In genomic region chr1:137927953-137928352, GRCm38 (mm10) we compare ENCODE assay signal across 7 mouse cellular contexts.
DNase-seq lines count a peak whose midpoint lies in the region; ATAC-seq and TF ChIP-seq lines count a peak whose summit lies in the region.

No protein-coding gene starts in this region.

- no peaks in the 10 kb centered on the region for H3K9me3 ChIP-seq in intestine, embryonic 16.5 days (ENCODE audit: control insufficient read depth, low read length)
- H3K9me3 ChIP-seq in limb, embryonic 13.5 days, result no peaks in the 10 kb centered on the region

- no peak overlapping the region for H3K27ac ChIP-seq in intestine, embryonic 16.5 days (ENCODE audit: low read length)
- H3K27ac ChIP-seq in limb, embryonic 13.5 days, result peak overlapping the region; percentile 58; the same call in 1 of the 2 replicates

- peaks cover 12% of the 10 kb centered on the region for H3K4me1 ChIP-seq in intestine, embryonic 16.5 days (ENCODE audit: control insufficient read depth, insufficient read depth, low read length)
- H3K4me1 ChIP-seq in limb, embryonic 13.5 days, result peaks cover 40% of the 10 kb centered on the region

- TF ChIP-seq POLR2A in myocyte (IDR thresholded peaks at IDR 0.05; ENCODE audit: insufficient read length, low read depth), result no peak

- peak; percentile 82 for ATAC-seq in intestine, embryonic 16.5 days
- ATAC-seq in limb, embryonic 13.5 days (ENCODE audit: low FRiP score, low read depth), result peak; percentile 88

- no peak overlapping the region for H3K9ac ChIP-seq in intestine, embryonic 16.5 days (ENCODE audit: low read depth, low read length)
- H3K9ac ChIP-seq in limb, embryonic 13.5 days, result no peak overlapping the region

- no peak overlapping the region for H3K4me3 ChIP-seq in intestine, embryonic 16.5 days (ENCODE audit: low read length)
- no peak overlapping the region; the same call in 1 of the 2 replicates for H3K4me3 ChIP-seq in limb, embryonic 13.5 days
- no peak overlapping the region for H3K4me3 ChIP-seq in myocyte

- peak overlapping the region; percentile 0; the same call in 1 of the 2 replicates for H3K4me2 ChIP-seq in intestine, embryonic 16.5 days (ENCODE audit: low read depth, low read length)
- H3K4me2 ChIP-seq in limb, embryonic 13.5 days (replicated peaks), result peak overlapping the region; percentile 48
- H3K4me2 ChIP-seq in myocyte (ENCODE audit: low read depth), result peak overlapping the region; percentile 37

- 23% methylated on average over 11 of the region's 11 CpGs for WGBS in intestine, embryonic 16.5 days
- 17% methylated on average over 11 of the region's 11 CpGs for WGBS in limb, embryonic 13.5 days

- H3K79me2 ChIP-seq in myocyte (ENCODE audit: control insufficient read depth, insufficient read depth), result no peaks in the 10 kb centered on the region

- H3ac ChIP-seq in myocyte (ENCODE audit: control insufficient read depth, insufficient read length), result no peak overlapping the region

- no peaks in the 10 kb centered on the region for H3K27me3 ChIP-seq in intestine, embryonic 16.5 days (replicated peaks; ENCODE audit: control insufficient read depth, insufficient read depth, low read length)
- no peaks in the 10 kb centered on the region for H3K27me3 ChIP-seq in limb, embryonic 13.5 days
- H3K27me3 ChIP-seq in myocyte (ENCODE audit: control insufficient read depth, insufficient read depth, insufficient read length), result no peaks in the 10 kb centered on the region

- DNase-seq in adrenal gland, postnatal 14 days, result peak; percentile 72
- DNase-seq in embryo, embryonic 11.5 days (ENCODE audit: low read depth, low spot score), result peak; percentile 59
- DNase-seq in heart, adult 11 months, result peak; percentile 96
- DNase-seq in c-Kit-positive CD71-positive TER-119-positive erythroid progenitor cells, embryonic 14.5 days (ENCODE audit: low spot score), result no peak

- H3K36me3 ChIP-seq in intestine, embryonic 16.5 days (ENCODE audit: control insufficient read depth, insufficient read depth, low read length), result no peaks in the 10 kb centered on the region
- H3K36me3 ChIP-seq in limb, embryonic 13.5 days, result peaks cover 29% of the 10 kb centered on the region
- peaks cover 4% of the 10 kb centered on the region for H3K36me3 ChIP-seq in myocyte (ENCODE audit: control insufficient read depth, insufficient read depth)

TF ChIP-seq in myocyte, 11 proteins besides CTCF, POLR2A, EP300 and RAD21:
- no peak for TF ChIP-seq MYOD1 (IDR thresholded peaks at IDR 0.05; ENCODE audit: control insufficient read depth in 1 of 3, insufficient read length in 2 of 3, low read depth in 2 of 3)
- TF ChIP-seq TCF12 (IDR thresholded peaks at IDR 0.05; ENCODE audit: insufficient read depth, poor library complexity, severe bottlenecking), result no peak
- peak; percentile 73; the same call in 1 of the 2 replicates for TF ChIP-seq CEBPB (IDR thresholded peaks at IDR 0.05; ENCODE audit: insufficient read depth, poor library complexity, severe bottlenecking)
- no peak for TF ChIP-seq MAX (IDR thresholded peaks at IDR 0.05; ENCODE audit: low read depth)
- peak in 1 of 3 experiments; percentile 26 for TF ChIP-seq MYOG (IDR thresholded peaks at IDR 0.05; ENCODE audit: control insufficient read depth in 1 of 3, insufficient read depth in 1 of 3, insufficient read length in 2 of 3, low read depth in 2 of 3)
- no peak for TF ChIP-seq TCF3 (IDR thresholded peaks at IDR 0.05; ENCODE audit: insufficient read length, low read depth)
